Mouse (Mus musculus) mouse trophoblast stem cell (cell line): Measurements from ENCODE around the gene Gm10563.
"Not testable (repeated sequence)": the region's sequence is repeated elsewhere in the genome, so short reads cannot be mapped to it uniquely, and the experiment has no call there.

Source experiments
- in situ Hi-C, 2 experiments: fragments of 300-500 bp; cut with MseI, MboI; formaldehyde crosslinking; loops; 2 replicates in 1 of 2; 3 replicates in 1 of 2; pipeline ENCODE4 v1.15.1; 2025

The Gm10563 gene

GRCm38 (mm10) chr4:155645308-155645707, at the start of gene Gm10563:
Gm10563 (minus strand) TSS chr4:155645408.
- in situ Hi-C loops, result not testable (repeated sequence)

DNA sequence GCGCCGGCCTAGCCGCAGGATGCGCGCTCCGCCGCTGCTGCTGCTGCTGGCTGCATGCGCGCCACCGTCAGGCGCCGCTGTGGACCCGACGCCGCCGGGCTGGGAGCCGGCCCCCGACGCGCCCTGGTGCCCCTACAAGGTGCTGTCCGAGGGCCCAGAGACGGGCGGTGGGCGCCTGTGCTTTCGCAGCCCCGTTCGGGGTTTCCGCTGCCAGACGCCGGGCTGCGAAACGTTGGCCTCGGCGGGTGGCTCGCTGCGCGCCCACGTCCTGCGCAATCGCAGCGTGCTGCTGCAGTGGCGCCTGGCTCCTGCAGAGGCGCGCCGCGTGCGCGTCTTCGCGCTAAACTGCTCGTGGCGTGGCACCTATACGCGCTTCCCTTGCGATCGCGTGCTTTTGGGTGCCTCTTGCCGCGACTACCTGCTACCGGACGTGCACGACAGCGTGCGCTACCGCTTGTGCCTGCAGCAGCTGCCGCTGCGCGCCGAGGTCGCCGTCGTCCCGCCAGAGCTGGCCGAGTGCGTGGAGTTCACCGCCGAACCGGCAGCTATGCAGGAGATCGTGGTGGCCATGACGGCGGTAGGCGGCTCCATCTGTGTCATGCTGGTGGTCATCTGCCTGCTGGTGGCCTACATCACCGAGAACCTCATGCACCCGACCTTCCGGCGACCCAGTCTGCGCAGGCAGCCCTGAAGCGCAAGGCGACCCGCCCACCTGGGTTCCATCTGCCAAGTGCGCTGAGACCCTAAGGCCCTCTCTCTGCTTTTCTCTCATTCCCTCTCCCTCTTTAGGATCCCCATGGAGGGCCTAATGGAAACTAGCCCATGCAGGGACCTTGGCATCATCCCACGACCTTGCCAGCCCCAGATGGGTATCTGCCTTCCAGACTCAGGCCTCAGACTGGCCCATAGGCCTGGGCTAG, 49.5 kb upstream of the Gm10563 start:
- in situ Hi-C loops, result no loop called here

DNA sequence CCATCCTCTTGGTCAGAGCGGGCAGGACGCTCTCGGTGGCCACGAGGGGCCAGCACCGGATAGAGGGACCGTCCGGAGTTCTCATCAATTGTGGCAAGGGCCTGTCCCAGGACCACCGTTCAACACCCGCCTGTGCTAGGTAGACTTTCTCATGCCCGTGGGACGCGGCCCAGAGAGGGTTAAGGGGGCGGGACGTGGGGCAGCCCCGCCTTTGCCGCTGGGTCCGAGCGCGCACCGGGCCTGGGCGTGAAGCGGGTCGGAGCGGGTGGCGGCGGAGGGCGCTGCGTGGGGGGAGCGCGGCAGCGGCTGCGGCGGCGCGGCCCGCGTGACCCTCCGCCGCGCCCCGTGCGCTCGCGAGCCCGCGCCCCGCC, 48.9 kb upstream of the Gm10563 start, which contains the start of gene Fndc10:
Gene Fndc10, plus strand, starts transcription at position 232 of the 371 bp plus-strand sequence.
- in situ Hi-C loops, result no loop called here

GRCm38 (mm10) chr4:155692421-155692820, 47.2 kb upstream of the Gm10563 start:
- in situ Hi-C loops, result no loop called here

GRCm38 (mm10) chr4:155690571-155691375, 45.6 kb upstream of the Gm10563 start:
- in situ Hi-C loops, result no loop called here

DNA sequence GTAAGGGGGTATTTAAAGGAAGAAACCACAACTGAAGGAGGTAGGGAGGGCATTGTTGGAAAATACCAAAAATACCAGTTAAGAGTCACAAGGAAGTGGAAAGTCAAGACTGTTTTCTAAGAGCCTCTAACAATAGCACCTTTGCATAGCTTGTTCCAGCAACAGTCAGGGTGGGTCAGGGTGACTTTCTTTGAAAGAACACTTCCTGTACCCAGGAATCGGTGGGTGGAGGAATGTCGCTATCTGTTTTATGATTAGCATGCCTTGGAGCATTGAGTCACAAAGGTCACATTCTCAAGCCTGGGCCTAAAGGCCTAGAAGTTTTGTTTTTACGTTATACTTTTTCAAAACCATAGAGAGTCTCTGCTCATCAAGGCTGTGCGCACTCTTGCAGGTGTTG, 42.6 kb upstream of the Gm10563 start:
- in situ Hi-C loops, result not testable (repeated sequence)

DNA sequence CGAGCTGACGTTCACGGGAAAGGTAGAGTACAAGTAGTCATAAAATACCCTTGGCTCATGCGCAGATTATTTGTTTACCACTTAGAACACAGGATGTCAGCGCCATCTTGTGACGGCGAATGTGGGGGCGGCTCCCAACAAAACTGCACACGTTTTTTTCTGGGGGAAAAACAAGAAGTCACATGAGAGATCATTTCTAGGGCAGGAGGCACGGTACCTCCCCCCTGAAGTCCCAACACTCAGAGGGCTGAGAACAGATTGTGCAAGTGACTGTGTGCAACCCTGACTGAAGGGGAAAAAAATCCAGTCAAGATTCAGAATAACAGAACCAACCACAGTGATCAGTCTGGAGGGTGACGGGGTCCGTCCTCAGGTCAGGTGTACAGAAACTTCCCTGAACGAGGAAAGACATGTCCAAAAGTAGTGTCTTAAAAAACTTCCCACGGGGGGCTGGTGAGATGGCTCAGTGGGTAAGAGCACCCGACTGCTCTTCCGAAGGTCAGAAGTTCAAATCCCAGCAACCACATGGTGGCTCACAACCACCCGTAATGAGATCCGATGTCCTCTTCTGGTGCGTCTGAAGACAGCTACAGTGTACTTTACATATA, 38.6 kb upstream of the Gm10563 start:
- in situ Hi-C loops, result not testable (repeated sequence)

- in situ Hi-C loops, result no loop called here
These were observed 30.8 kb upstream of the Gm10563 start for GRCm38 (mm10) chr4:155675991-155676390.

DNA sequence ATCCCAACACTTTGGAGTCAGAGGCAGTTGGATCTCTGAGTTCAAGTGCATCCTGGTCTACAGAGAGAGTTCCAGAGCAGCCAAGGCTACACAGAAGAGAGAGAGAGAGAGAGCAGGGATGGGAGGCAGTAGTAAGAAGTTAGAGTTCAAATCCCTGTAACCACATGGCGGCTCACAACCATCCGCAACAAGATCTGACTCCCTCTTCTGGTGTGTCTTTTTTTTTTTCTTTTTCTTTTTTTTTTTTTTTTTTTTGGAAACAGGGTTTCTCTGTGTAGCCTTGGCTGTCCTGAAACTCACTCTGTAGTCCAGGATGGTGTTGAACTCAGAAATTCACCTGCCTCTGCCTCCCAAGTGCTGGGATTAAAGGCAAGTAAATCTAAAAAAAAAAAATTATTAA, 26.9 kb upstream of the Gm10563 start:
- in situ Hi-C loops, result no loop called here

DNA sequence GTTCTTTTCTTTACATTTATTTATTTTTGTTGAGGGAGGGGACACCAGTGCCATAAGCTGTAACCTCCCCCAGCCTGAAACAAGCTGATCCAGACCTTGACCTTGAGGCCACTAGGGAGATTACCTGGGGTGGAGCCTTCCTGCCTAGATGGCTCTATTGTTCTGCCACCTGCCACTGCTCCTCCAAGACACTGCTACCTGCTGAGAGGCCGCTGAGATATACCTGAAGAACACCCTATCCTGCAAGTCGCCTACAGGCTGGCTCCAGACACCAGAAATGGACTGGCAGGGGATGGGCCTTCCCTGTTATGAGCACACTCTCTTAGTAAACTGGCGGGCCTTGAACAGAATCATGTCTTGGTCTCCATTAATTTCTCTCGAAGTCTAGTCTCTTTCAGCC, 25.0 kb upstream of the Gm10563 start:
- in situ Hi-C loops, result not testable (repeated sequence)

DNA sequence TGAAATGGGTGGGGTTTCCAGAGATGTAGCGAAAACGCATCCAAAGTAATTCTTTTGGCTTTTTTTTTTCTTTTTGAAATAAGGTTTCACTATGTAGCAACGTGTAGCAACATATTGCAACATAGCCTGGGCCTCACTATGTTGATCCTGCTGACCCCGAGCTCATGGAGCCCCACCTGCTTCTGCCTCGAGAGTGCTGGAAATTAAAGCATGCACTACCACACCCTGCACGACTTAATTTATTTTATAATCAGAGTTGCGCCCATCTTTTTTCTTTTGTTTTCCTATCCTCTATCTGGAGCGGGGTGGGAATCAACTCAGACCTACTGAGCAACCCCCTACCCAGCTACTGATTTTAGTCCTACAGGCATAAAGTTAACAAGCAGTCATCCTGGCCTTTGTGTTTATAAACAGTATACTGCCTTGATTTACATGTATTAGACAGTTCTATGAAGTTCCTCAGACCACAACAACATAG, 24.4 kb upstream of the Gm10563 start:
- in situ Hi-C loops, result no loop called here

GRCm38 (mm10) chr4:155668689-155669597, 23.7 kb upstream of the Gm10563 start, which contains the start of gene Mib2:
Mib2 (minus strand) TSS chr4:155669198.
- in situ Hi-C loops, result no loop called here

GRCm38 (mm10) chr4:155666903-155667302, 21.7 kb upstream of the Gm10563 start:
- in situ Hi-C loops, result no loop called here

DNA sequence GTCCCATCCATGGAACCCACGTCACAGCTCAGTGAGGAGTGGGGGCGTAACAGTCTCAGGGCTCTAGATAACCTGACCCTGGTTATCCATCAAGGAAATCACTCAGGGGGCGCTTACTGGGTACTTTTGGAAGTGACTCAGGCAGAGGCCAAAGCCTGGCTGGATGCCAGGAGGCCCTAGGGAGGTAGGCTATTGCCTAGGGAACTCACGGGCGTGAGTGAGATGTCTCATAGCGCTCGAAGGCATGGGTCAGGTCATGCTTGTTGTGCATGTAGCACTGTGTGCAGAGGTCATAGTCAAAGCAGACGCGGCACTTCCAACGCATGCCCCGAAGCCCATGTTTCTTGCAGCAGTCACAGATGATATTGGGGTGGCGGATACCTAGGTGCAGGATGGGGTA, 15.4 kb upstream of the Gm10563 start:
- in situ Hi-C loops, result no loop called here

DNA sequence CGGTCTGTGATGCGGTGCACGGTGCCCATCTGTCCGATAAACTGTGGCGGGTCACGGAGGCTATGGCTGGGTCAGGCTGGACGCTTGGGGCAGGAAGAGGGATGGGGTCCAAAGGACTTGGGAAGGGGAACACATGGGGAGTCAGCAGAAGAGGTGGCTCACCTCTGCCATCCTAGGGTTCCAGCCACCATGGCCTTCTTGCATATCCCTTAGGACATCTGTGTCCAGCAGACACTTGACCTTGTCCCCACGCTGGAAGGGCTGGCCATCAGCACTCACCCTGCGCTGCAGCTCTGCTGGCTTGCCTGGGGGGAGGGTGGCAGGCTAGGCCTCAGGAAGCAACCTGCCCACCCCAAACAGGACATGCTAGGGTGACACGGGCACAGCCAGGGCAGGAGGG, 13.8 kb upstream of the Gm10563 start:
- in situ Hi-C loops, result no loop called here

DNA sequence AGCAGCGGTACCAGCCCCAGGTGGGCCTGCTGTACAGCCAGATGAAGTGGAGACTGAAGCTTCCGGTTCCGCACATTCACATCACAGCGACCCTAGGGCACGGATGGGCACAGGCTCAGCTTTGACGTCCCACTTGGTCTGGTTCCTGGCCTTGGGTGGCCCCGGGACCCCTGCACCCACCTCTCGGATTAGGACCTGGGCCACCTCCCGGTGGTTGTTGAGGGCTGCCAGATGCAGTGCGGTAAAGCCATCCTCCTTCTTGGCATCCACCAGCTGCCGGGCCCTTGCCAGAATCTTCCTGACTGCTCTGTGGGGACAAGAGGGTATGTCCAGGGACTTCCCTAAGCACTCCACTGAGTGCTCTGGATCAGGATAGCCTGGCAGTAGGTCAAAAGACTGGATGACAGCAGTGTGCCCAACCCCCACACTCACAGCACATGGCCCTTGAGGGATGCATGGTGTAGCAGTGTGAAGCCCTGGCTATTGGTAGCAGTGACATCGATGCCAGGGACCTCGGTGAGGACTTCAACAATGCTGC, 11.1 kb upstream of the Gm10563 start:
- in situ Hi-C loops, result no loop called here

DNA sequence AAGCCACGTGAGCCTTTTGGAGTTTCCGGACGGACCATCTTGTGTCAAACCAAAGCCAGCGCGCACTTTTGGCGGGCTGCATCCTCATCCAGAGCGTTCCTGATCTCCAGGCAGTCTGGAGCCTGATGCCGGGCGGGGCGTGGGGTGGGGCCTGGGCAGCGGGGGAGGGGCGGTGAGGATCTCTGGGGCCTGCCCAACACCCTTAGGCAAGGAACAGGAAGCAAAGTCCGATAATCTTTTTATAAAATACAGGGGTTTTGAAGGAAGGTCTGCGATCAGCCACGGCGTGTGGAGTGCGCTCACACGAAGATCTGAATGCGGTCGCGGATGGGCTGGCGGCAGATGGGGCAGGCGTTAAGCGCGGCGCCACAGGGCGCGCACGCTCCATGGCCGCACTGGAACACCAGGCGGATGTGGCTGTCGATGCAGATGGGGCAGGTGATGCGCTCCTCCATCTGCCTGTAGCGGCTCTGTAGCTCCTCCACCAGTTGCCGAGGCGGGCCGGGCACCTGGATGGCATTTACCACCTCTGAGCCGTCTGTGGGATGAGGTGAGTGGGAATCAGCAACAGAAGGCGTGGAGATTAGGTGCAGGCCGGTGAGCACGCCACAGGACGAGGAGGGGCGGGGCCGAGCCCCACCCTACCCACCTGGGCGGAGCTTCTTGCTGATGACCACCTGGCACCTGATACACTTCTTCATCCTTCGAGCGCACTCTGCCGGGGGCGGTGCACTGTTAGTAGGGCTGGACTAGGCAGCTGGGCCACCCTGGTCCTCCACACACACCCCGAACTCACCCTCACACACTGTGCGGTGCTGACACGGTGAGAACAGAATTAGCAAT, 9.5 kb upstream of the Gm10563 start:
- in situ Hi-C loops, result no loop called here

GRCm38 (mm10) chr4:155654183-155654455, 8.9 kb upstream of the Gm10563 start:
- in situ Hi-C loops, result no loop called here

- in situ Hi-C loops, result no loop called here
These were observed 8.4 kb upstream of the Gm10563 start for GRCm38 (mm10) chr4:155653451-155654182.
